ENCODE assay signal across 18 mouse cellular contexts in the genomic region with DNA sequence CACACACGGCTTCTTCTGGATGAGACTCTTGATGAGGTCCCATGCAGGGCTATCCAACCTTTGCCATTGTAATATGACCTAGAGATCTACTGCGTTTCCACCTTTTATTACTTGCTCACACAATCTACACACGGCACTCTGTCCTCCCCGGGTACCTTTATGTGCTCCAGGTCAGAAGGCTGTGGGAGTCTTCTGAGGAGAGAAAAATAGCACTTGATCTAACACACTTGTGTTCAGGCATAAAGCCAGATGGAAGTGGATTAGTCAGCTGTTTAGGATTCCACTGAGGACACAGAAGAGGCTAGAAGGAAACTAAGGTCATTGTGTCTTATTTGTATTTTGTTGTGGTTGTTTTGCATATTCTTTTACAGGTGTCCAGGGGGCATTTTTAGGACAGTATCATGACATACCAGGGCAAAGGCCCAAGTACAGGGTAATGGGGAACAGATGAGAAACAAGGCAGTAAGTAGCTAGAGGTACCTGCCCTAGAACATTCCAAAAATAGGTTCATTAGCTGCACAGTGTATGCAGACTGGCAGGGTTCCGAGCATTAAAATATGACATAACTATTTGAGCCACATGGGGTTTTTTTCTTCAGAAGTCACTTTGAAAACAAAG.
DNase-seq lines count a peak whose midpoint lies in the region; ATAC-seq lines count a peak whose summit lies in the region.
"Had no signal": no experiment of that assay in that cellular context is flagged by ENCODE, and none has a peak within 500 bp of the region (broad histone marks: within the 10 kb centered on the region; RNA-seq: fewer than 3 reads in every experiment).

No protein-coding gene starts in this region.

- H3K4me2 ChIP-seq in limb, embryonic 13.5 days (replicated peaks) = no peak overlapping the region
- H3K4me2 ChIP-seq: hindbrain, embryonic 15.5 days; liver, embryonic 13.5 days; midbrain, embryonic 13.5 days had no signal

- H3K27ac ChIP-seq in heart, embryonic 10.5 days = no peak overlapping the region
- H3K27ac ChIP-seq in limb, embryonic 13.5 days = no peak overlapping the region
- H3K27ac ChIP-seq in limb, embryonic 10.5 days = no peak overlapping the region
- H3K27ac ChIP-seq: hindbrain, embryonic 15.5 days; liver, embryonic 13.5 days; midbrain, embryonic 13.5 days; stomach, postnatal 0 days had no signal

- H3K27me3 ChIP-seq in heart, embryonic 10.5 days (ENCODE audit: insufficient read depth, poor library complexity, severe bottlenecking) = no peaks in the 10 kb centered on the region
- H3K27me3 ChIP-seq in limb, embryonic 13.5 days = no peaks in the 10 kb centered on the region
- no peaks in the 10 kb centered on the region for H3K27me3 ChIP-seq in limb, embryonic 10.5 days (ENCODE audit: low read depth, poor library complexity, severe bottlenecking)
- H3K27me3 ChIP-seq: hindbrain, embryonic 15.5 days; liver, embryonic 13.5 days; midbrain, embryonic 13.5 days had no signal

- no peaks in the 10 kb centered on the region for H3K9me3 ChIP-seq in heart, embryonic 10.5 days
- no peaks in the 10 kb centered on the region for H3K9me3 ChIP-seq in limb, embryonic 13.5 days
- no peaks in the 10 kb centered on the region for H3K9me3 ChIP-seq in limb, embryonic 10.5 days (replicated peaks)
- H3K9me3 ChIP-seq: hindbrain, embryonic 15.5 days; liver, embryonic 13.5 days; midbrain, embryonic 13.5 days had no signal

- H3K9ac ChIP-seq in limb, embryonic 13.5 days = no peak overlapping the region
- H3K9ac ChIP-seq: hindbrain, embryonic 15.5 days; liver, embryonic 13.5 days; midbrain, embryonic 13.5 days had no signal

- peaks cover 9% of the 10 kb centered on the region; the same call in 1 of the 2 replicates for H3K4me1 ChIP-seq in heart, embryonic 10.5 days
- H3K4me1 ChIP-seq in limb, embryonic 13.5 days = 0 out of 2 replicates have a peak, but pooled peaks cover 6% of the 10 kb centered on the region
- H3K4me1 ChIP-seq in limb, embryonic 10.5 days = 0 out of 2 replicates have a peak, but pooled peaks cover under 1% of the 10 kb centered on the region
- H3K4me1 ChIP-seq: hindbrain, embryonic 15.5 days; liver, embryonic 13.5 days; midbrain, embryonic 13.5 days had no signal

- intact Hi-C loops in heart, postnatal 10 days (cut with DNase I) = no loop called here

- no peak overlapping the region for H3K4me3 ChIP-seq in heart, embryonic 10.5 days
- H3K4me3 ChIP-seq in limb, embryonic 13.5 days = no peak overlapping the region
- H3K4me3 ChIP-seq in limb, embryonic 10.5 days = no peak overlapping the region
- H3K4me3 ChIP-seq: hindbrain, embryonic 15.5 days; liver, embryonic 13.5 days; midbrain, embryonic 13.5 days had no signal

- peak; percentile 66 to 72 for DNase-seq in heart, adult 18-20 months
- DNase-seq in heart, embryonic 10.5 days (ENCODE audit: low spot score) = no peak
- no peak for DNase-seq in limb, embryonic 10.5 days (ENCODE audit: low spot score)
- DNase-seq in heart, adult 9 months (ENCODE audit: low spot score in 2 of 2) = peak; percentile 65 to 77
- DNase-seq in heart, postnatal 10 days = peak; percentile 77 to 79
- no peak for DNase-seq in frontal cortex, postnatal 10 days (ENCODE audit: low spot score in 2 of 2)
- DNase-seq: adrenal gland, postnatal 25 days; cerebellum, postnatal 36 days; layer of hippocampus, postnatal 36 days; liver, embryonic 13.5 days; lung, postnatal 10 days; thymus, postnatal 14 days had no signal

- 71% methylated on average over 5 of the region's 5 CpGs for WGBS in heart, embryonic 10.5 days
- 54% methylated on average over 5 of the region's 5 CpGs for WGBS in limb, embryonic 13.5 days
- WGBS in limb, embryonic 10.5 days = 86% methylated on average over 5 of the region's 5 CpGs

- no peaks in the 10 kb centered on the region for H3K36me3 ChIP-seq in heart, embryonic 10.5 days
- H3K36me3 ChIP-seq in limb, embryonic 13.5 days = no peaks in the 10 kb centered on the region
- no peaks in the 10 kb centered on the region for H3K36me3 ChIP-seq in limb, embryonic 10.5 days
- H3K36me3 ChIP-seq: hindbrain, embryonic 15.5 days; liver, embryonic 13.5 days; midbrain, embryonic 13.5 days had no signal

- ATAC-seq in limb, embryonic 13.5 days (ENCODE audit: low FRiP score, low read depth) = peak; percentile 64; the same call in 1 of the 2 replicates
- ATAC-seq in megakaryocyte, adult 5-6 weeks (ENCODE audit: poor library complexity, severe bottlenecking) = no peak
- ATAC-seq: CD4-positive, CD25-positive, alpha-beta regulatory T cell, adult 4 months; midbrain, embryonic 13.5 days had no signal

Comparison
In these comparisons a context has a peak if more than half of its experiments do, and no peak if none do; other contexts are left out.
1. DNase-seq: peak in heart, adult 18-20 months (2 of 2), heart, adult 9 months (2 of 2) and heart, postnatal 10 days (2 of 2); none in heart, embryonic 10.5 days (single experiment), limb, embryonic 10.5 days (single experiment) and frontal cortex, postnatal 10 days (0 of 2).